Comparison of ENCODE assay signal across 32 mouse cellular contexts in genomic region chr17:28617636-28618035, GRCm38 (mm10). TPM values are rescaled to one million over a fixed set of nuclear protein-coding genes. Genes with fewer than 3 reads are reported as not detected.
DNase-seq lines count a peak whose midpoint lies in the region; ATAC-seq and TF ChIP-seq lines count a peak whose summit lies in the region.
"Had no signal": no experiment of that assay in that cellular context is flagged by ENCODE, and none has a peak within 500 bp of the region (broad histone marks: within the 10 kb centered on the region; RNA-seq: fewer than 3 reads in every experiment).

No protein-coding gene starts in this region.

- no peak overlapping the region for H3K27ac ChIP-seq in embryonic facial prominence, embryonic 14.5 days (replicated peaks; ENCODE audit: low read depth, low read length)
- H3K27ac ChIP-seq in embryonic facial prominence, embryonic 10.5 days (replicated peaks), result no peak overlapping the region
- 0 out of 2 replicates have a peak overlapping the region, but pooled peaks have one; percentile 7 for H3K27ac ChIP-seq in thymus, adult 2 months (ENCODE audit: control insufficient read depth, insufficient read depth, low read length)
- peak overlapping the region; percentile 63; the same call in 1 of the 2 replicates for H3K27ac ChIP-seq in liver, embryonic 13.5 days
- H3K27ac ChIP-seq: embryonic facial prominence, embryonic 15.5 days; forebrain, embryonic 15.5 days; heart, embryonic 10.5 days; hindbrain, embryonic 10.5 days; midbrain, embryonic 12.5 days; stomach, postnatal 0 days had no signal

- no peaks in the 10 kb centered on the region for H3K9me3 ChIP-seq in embryonic facial prominence, embryonic 14.5 days (ENCODE audit: control insufficient read depth, low read length)
- H3K9me3 ChIP-seq in embryonic facial prominence, embryonic 10.5 days, result no peaks in the 10 kb centered on the region
- no peaks in the 10 kb centered on the region for H3K9me3 ChIP-seq in liver, embryonic 13.5 days (replicated peaks)
- H3K9me3 ChIP-seq: embryonic facial prominence, embryonic 15.5 days; forebrain, embryonic 15.5 days; heart, embryonic 10.5 days; hindbrain, embryonic 10.5 days; midbrain, embryonic 12.5 days had no signal

- ATAC-seq in embryonic facial prominence, embryonic 14.5 days (ENCODE audit: low read depth), result no peak
- no peak for ATAC-seq in liver, embryonic 13.5 days (ENCODE audit: low read depth)
- ATAC-seq: forebrain, embryonic 15.5 days had no signal

- no peak overlapping the region for H3K4me2 ChIP-seq in embryonic facial prominence, embryonic 14.5 days (ENCODE audit: low read depth, low read length)
- peak overlapping the region; percentile 35 for H3K4me2 ChIP-seq in liver, embryonic 13.5 days
- H3K4me2 ChIP-seq: embryonic facial prominence, embryonic 15.5 days; forebrain, embryonic 15.5 days; lung, embryonic 14.5 days; midbrain, embryonic 12.5 days had no signal

- H3K27me3 ChIP-seq in embryonic facial prominence, embryonic 14.5 days (replicated peaks; ENCODE audit: control insufficient read depth, insufficient read depth, low read length), result no peaks in the 10 kb centered on the region
- H3K27me3 ChIP-seq in embryonic facial prominence, embryonic 10.5 days (replicated peaks; ENCODE audit: low read depth, poor library complexity, severe bottlenecking), result no peaks in the 10 kb centered on the region
- H3K27me3 ChIP-seq in thymus, adult 2 months (ENCODE audit: control insufficient read depth, insufficient read depth, low read length), result no peaks in the 10 kb centered on the region
- H3K27me3 ChIP-seq in liver, embryonic 13.5 days, result no peaks in the 10 kb centered on the region
- H3K27me3 ChIP-seq: CH12.LX; embryonic facial prominence, embryonic 15.5 days; forebrain, embryonic 15.5 days; midbrain, embryonic 12.5 days had no signal

- no peak overlapping the region for H3K4me3 ChIP-seq in embryonic facial prominence, embryonic 14.5 days (ENCODE audit: low read depth, low read length)
- no peak overlapping the region for H3K4me3 ChIP-seq in embryonic facial prominence, embryonic 10.5 days
- H3K4me3 ChIP-seq in thymus, adult 2 months (ENCODE audit: control insufficient read depth, insufficient read depth, low read length), result no peak overlapping the region
- H3K4me3 ChIP-seq in liver, embryonic 13.5 days (replicated peaks), result no peak overlapping the region
- H3K4me3 ChIP-seq: embryonic facial prominence, embryonic 15.5 days; forebrain, embryonic 15.5 days; heart, embryonic 10.5 days; hindbrain, embryonic 10.5 days; midbrain, embryonic 12.5 days had no signal

- 0 out of 2 replicates have a peak overlapping the region, but pooled peaks have one; percentile 19 for H3K9ac ChIP-seq in embryonic facial prominence, embryonic 14.5 days (ENCODE audit: low read depth, low read length)
- peak overlapping the region; percentile 39; the same call in 1 of the 2 replicates for H3K9ac ChIP-seq in liver, embryonic 13.5 days
- H3K9ac ChIP-seq: embryonic facial prominence, embryonic 15.5 days; forebrain, embryonic 15.5 days; lung, embryonic 14.5 days had no signal

- DNase-seq in embryonic facial prominence, embryonic 14.5 days (ENCODE audit: low spot score), result no peak
- no peak for DNase-seq in embryonic facial prominence, embryonic 10.5 days (ENCODE audit: low spot score)
- DNase-seq in thymus, adult 2 months, result no peak
- DNase-seq in thymus, postnatal 10 days (ENCODE audit: low spot score in 2 of 2), result no peak
- no peak for DNase-seq in liver, embryonic 13.5 days
- peak; percentile 49 for DNase-seq in thymus, postnatal 4 days
- no peak for DNase-seq in gastrocnemius, postnatal 4 days (ENCODE audit: low spot score in 2 of 2)
- DNase-seq in adipocyte (ENCODE audit: low spot score), result no peak
- DNase-seq: adrenal gland, postnatal 14 days; cerebellum, adult 8-10 months; cerebellum, postnatal 36 days; embryo, embryonic 11 days; kidney, adult 2 months; kidney, postnatal 14 days; lung, embryonic 14.5 days; right cerebral cortex, postnatal 14 days had no signal

- peaks cover 8% of the 10 kb centered on the region for H3K4me1 ChIP-seq in embryonic facial prominence, embryonic 14.5 days (ENCODE audit: control insufficient read depth, insufficient read depth, low read length)
- peaks cover 42% of the 10 kb centered on the region for H3K4me1 ChIP-seq in embryonic facial prominence, embryonic 10.5 days
- peaks cover 32% of the 10 kb centered on the region for H3K4me1 ChIP-seq in thymus, adult 2 months (replicated peaks; ENCODE audit: control insufficient read depth, insufficient read depth, low read length)
- H3K4me1 ChIP-seq in liver, embryonic 13.5 days (replicated peaks), result peaks cover 86% of the 10 kb centered on the region

- TF ChIP-seq CTCF in thymus, adult 2 months (IDR thresholded peaks at IDR 0.05; ENCODE audit: borderline replicate concordance, control insufficient read depth, extremely low read depth, insufficient read depth, low read length, poor library complexity), result no peak

- H3K36me3 ChIP-seq in embryonic facial prominence, embryonic 14.5 days (ENCODE audit: control insufficient read depth, insufficient read depth, low read length), result peaks cover 31% of the 10 kb centered on the region
- peaks cover 76% of the 10 kb centered on the region for H3K36me3 ChIP-seq in embryonic facial prominence, embryonic 10.5 days (replicated peaks)
- H3K36me3 ChIP-seq in thymus, adult 2 months (ENCODE audit: control insufficient read depth, insufficient read depth, low read length), result 0 out of 2 replicates have a peak, but pooled peaks cover 7% of the 10 kb centered on the region
- peaks cover 45% of the 10 kb centered on the region for H3K36me3 ChIP-seq in liver, embryonic 13.5 days

- no peak for TF ChIP-seq POLR2A in thymus, adult 2 months (IDR thresholded peaks at IDR 0.05; ENCODE audit: control insufficient read depth, extremely low read depth, insufficient read depth, low read length, poor library complexity)

- WGBS in embryonic facial prominence, embryonic 14.5 days, result 83% methylated on average over 10 of the region's 10 CpGs
- 91% methylated on average over 10 of the region's 10 CpGs for WGBS in embryonic facial prominence, embryonic 10.5 days
- 29% methylated on average over 10 of the region's 10 CpGs for WGBS in thymus, adult 2 months
- WGBS in liver, embryonic 13.5 days (ENCODE audit: insufficient replicate concordance), result 59% methylated on average over 10 of the region's 10 CpGs

RNA-seq across cellular contexts. Expression of gene Srpk1, which starts 4.9 kb away (rescaled TPM):
- polyA plus RNA-seq in embryonic facial prominence, embryonic 14.5 days (2014; fragmentation: Nextera tagmentation; extraction: Ambion mirVana), result 89.1 and 92.4 TPM in 2 replicates
- polyA plus RNA-seq in embryonic facial prominence, embryonic 10.5 days (2016; fragmentation: Nextera tagmentation; extraction: Ambion mirVana), result 130 and 133 TPM in 2 replicates
- polyA plus RNA-seq in thymus, adult 2 months (2012; rRNA removed), result 61.4 and 63.9 TPM in 2 replicates
- 54.3 and 57.7 TPM in 2 replicates for polyA plus RNA-seq in liver, embryonic 13.5 days (2015; fragmentation: Nextera tagmentation; extraction: Ambion mirVana)
- total RNA-seq in gastrocnemius, postnatal 4 days (2021), result 10 to 100 TPM; 38.4 to 41.6 TPM

RNA-seq across cellular contexts. Expression of gene Lhfpl5, which starts 42.2 kb away (rescaled TPM):
- polyA plus RNA-seq in embryonic facial prominence, embryonic 14.5 days (2014; fragmentation: Nextera tagmentation; extraction: Ambion mirVana), result 0.31 and 0.70 TPM in 2 replicates
- polyA plus RNA-seq in embryonic facial prominence, embryonic 10.5 days (2016; fragmentation: Nextera tagmentation; extraction: Ambion mirVana), result 1.1 TPM in 2 replicates
- 0.24 and 0.27 TPM in 2 replicates for polyA plus RNA-seq in thymus, adult 2 months (2012; rRNA removed)
- polyA plus RNA-seq in liver, embryonic 13.5 days (2015; fragmentation: Nextera tagmentation; extraction: Ambion mirVana), result 0.17 TPM in 1 of 2 replicates, not detected in the other
- not detected for total RNA-seq in gastrocnemius, postnatal 4 days (2021)
- total RNA-seq: gastrocnemius, adult 8-10 months; granulocyte monocyte progenitor cell, adult 5-6 weeks; megakaryocyte, adult 5-6 weeks; MEL had no signal

RNA-seq across cellular contexts. Expression of gene Clps, which starts 57.1 kb away (rescaled TPM):
- polyA plus RNA-seq in embryonic facial prominence, embryonic 14.5 days (2014; fragmentation: Nextera tagmentation; extraction: Ambion mirVana), result not detected in 2 replicates
- not detected in 2 replicates for polyA plus RNA-seq in embryonic facial prominence, embryonic 10.5 days (2016; fragmentation: Nextera tagmentation; extraction: Ambion mirVana)
- 1.3 and 5.4 TPM in 2 replicates for polyA plus RNA-seq in thymus, adult 2 months (2012; rRNA removed)
- 3.2 and 3.4 TPM in 2 replicates for polyA plus RNA-seq in liver, embryonic 13.5 days (2015; fragmentation: Nextera tagmentation; extraction: Ambion mirVana)
- not detected for total RNA-seq in gastrocnemius, postnatal 4 days (2021)
- total RNA-seq: adrenal gland, postnatal 14 days; CH12.LX; gastrocnemius, adult 8-10 months; granulocyte monocyte progenitor cell, adult 5-6 weeks; layer of hippocampus, adult 18-20 months; layer of hippocampus, postnatal 14 days; left cerebral cortex, postnatal 14 days; megakaryocyte, adult 5-6 weeks; MEL had no signal
- polyA plus RNA-seq: embryonic facial prominence, embryonic 15.5 days; forebrain, embryonic 15.5 days; heart, postnatal 0 days; hindbrain, embryonic 10.5 days; midbrain, embryonic 12.5 days; neural tube, embryonic 11.5 days had no signal

Comparison
In these comparisons a context has a peak if more than half of its experiments do, and no peak if none do; other contexts are left out.
1. H3K27ac ChIP-seq: peak in thymus, adult 2 months (single experiment) and liver, embryonic 13.5 days (single experiment); none in embryonic facial prominence, embryonic 14.5 days (single experiment) and embryonic facial prominence, embryonic 10.5 days (single experiment).